ENCODE assay signal across 15 mouse cellular contexts in the genomic region with DNA sequence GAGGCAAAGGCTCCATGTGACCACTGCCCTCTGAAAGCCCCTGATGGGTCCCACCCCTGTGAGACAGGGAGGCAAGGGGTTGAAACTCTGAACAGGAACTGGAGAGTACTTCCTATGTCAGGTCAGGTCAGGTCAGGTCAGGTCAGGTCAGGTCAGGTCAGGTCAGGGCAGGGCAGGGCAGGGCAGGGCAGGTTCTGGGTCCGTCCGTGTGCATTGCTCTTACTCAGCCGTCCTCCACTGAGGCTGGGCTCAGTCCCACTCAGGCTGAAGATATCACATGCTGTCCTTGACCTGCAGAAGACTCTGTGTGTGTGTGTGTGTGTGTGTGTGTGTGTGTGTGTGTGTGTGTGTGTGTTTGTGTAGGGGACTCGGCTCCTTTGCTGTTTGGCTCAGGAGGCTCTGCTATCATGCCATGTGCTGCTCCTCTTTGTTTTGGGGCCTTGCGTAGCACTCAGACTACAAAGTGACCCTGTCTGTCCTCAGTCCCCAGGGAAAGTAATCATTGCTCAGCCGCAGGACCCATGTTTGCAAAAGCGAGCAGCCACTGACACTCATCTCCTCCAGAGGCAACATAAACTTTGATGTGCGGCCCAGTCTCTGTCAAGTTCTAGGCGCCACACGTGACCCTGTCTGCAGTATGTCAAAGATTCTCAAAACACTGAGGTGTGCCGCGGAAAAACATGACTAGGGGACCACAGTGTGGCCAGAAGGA.
"Had no signal": no experiment of that assay in that cellular context is flagged by ENCODE, and none has a peak within 500 bp of the region (broad histone marks: within the 10 kb centered on the region; RNA-seq: fewer than 3 reads in every experiment).

No protein-coding gene starts in this region.

- DNase-seq: kidney, adult 11 months; kidney, adult 8-10 months; kidney, postnatal 10 days; kidney, postnatal 36 days; layer of hippocampus, postnatal 36 days; thymus, adult 2 months; thymus, postnatal 25 days had no signal

- H3K27ac ChIP-seq: intestine, embryonic 15.5 days; kidney, embryonic 15.5 days; left cerebral cortex, adult 2 months; liver, embryonic 15.5 days; midbrain, embryonic 10.5 days; midbrain, embryonic 13.5 days had no signal

- H3K9me3 ChIP-seq: intestine, embryonic 15.5 days; kidney, embryonic 15.5 days; liver, embryonic 15.5 days; midbrain, embryonic 10.5 days; midbrain, embryonic 13.5 days had no signal

- H3K4me3 ChIP-seq: intestine, embryonic 15.5 days; kidney, embryonic 15.5 days; left cerebral cortex, adult 2 months; liver, embryonic 15.5 days; megakaryocyte, embryonic 14.5 days; midbrain, embryonic 10.5 days; midbrain, embryonic 13.5 days had no signal

- H3K4me1 ChIP-seq: intestine, embryonic 15.5 days; kidney, embryonic 15.5 days; liver, embryonic 15.5 days; megakaryocyte, embryonic 14.5 days had no signal

- H3K36me3 ChIP-seq: intestine, embryonic 15.5 days; kidney, embryonic 15.5 days; liver, embryonic 15.5 days; midbrain, embryonic 10.5 days; midbrain, embryonic 13.5 days had no signal

- H3K27me3 ChIP-seq: intestine, embryonic 15.5 days; liver, embryonic 15.5 days; megakaryocyte, embryonic 14.5 days; midbrain, embryonic 13.5 days had no signal

- H3K9ac ChIP-seq: intestine, embryonic 15.5 days; kidney, embryonic 15.5 days; liver, embryonic 15.5 days; midbrain, embryonic 13.5 days had no signal

- ATAC-seq: hindbrain, embryonic 16.5 days; intestine, embryonic 15.5 days; midbrain, embryonic 13.5 days had no signal

- H3K4me2 ChIP-seq: intestine, embryonic 15.5 days; kidney, embryonic 15.5 days; liver, embryonic 15.5 days; midbrain, embryonic 13.5 days had no signal
